Mouse (Mus musculus): ENCODE data around the gene Tmem126b.

DNA sequence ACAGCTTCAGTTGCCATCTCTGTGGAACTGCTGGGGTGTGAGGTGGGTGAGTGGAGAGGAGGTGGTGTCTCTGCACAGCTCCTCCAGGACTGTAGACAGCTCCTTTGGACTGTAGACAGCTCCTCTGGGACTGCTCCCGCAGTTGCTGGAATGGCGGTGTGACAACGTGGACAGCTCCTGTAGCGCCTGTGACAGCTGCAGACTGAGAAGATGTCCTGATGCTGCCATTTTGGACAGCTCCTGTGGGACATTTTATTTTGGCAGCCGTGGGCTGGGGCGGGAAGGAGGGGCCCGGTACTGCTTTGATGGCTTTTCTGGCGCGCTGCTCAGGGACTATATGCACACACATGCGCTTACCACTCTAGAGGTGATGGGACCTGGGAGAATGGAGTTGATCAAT lies 15.5 kb downstream of the Tmem126b start:
- no peak for TF ChIP-seq CTCF (IDR thresholded peaks at IDR 0.05; ENCODE audit: control insufficient read depth, insufficient read depth, low read length)
- no peak for TF ChIP-seq POLR2A (IDR thresholded peaks at IDR 0.05; ENCODE audit: borderline replicate concordance, control insufficient read depth, low read depth, low read length)
